In the genomic region with DNA sequence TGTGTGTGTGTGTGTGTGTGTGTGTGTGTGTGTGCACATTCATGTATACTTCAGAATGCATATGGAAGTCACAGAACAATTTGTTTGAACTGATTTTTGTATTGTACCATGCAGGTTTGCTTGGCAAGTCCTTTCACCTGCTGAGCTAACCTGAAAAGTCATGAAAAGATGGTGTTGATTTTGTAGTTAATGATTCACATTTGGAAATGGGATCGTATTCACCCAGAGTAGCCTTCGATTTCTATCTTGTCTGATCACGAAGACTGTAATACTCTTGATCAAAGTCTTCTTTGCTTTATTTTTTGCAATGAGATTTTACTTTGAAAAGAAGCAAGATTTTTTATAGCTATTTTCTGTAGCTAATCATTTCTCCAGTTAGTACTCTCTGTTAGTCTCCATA, we compare ENCODE assay signal across 26 mouse cellular contexts.
"Had no signal": no experiment of that assay in that cellular context is flagged by ENCODE, and none has a peak within 500 bp of the region (broad histone marks: within the 10 kb centered on the region; RNA-seq: fewer than 3 reads in every experiment).

No protein-coding gene starts in this region.

- H3K4me3 ChIP-seq: embryonic facial prominence, embryonic 10.5 days; embryonic facial prominence, embryonic 12.5 days; embryonic facial prominence, embryonic 13.5 days; embryonic facial prominence, embryonic 15.5 days; erythroblast, embryonic 14.5 days; forebrain, embryonic 10.5 days; forebrain, embryonic 12.5 days; forebrain, embryonic 13.5 days; forebrain, embryonic 15.5 days; gastrocnemius, adult 2 months; heart, adult 2 months had no signal

- H3K4me1 ChIP-seq: embryonic facial prominence, embryonic 10.5 days; embryonic facial prominence, embryonic 12.5 days; embryonic facial prominence, embryonic 13.5 days; embryonic facial prominence, embryonic 15.5 days; forebrain, embryonic 10.5 days; forebrain, embryonic 12.5 days; forebrain, embryonic 13.5 days; forebrain, embryonic 15.5 days had no signal

- H3K36me3 ChIP-seq: embryonic facial prominence, embryonic 10.5 days; embryonic facial prominence, embryonic 12.5 days; embryonic facial prominence, embryonic 13.5 days; embryonic facial prominence, embryonic 15.5 days; forebrain, embryonic 10.5 days; forebrain, embryonic 12.5 days; forebrain, embryonic 15.5 days had no signal

- H3K9ac ChIP-seq: embryonic facial prominence, embryonic 12.5 days; embryonic facial prominence, embryonic 13.5 days; embryonic facial prominence, embryonic 15.5 days; forebrain, embryonic 12.5 days; forebrain, embryonic 13.5 days; forebrain, embryonic 15.5 days; forebrain, postnatal 0 days had no signal

- DNase-seq: cerebellum, adult 8-10 months; cerebellum, adult 9-10 months; cerebellum, adult 9-11 months; cerebellum, postnatal 10 days; cerebellum, postnatal 14 days; cerebellum, postnatal 25 days; cerebellum, postnatal 36 days; embryo, embryonic 11 days; forebrain, postnatal 0 days; gastrocnemius, adult 2 months; gastrocnemius, postnatal 10 days; gastrocnemius, postnatal 14 days; gastrocnemius, postnatal 25 days; gastrocnemius, postnatal 36 days; heart, adult 11 months; heart, adult 18-20 months; heart, adult 2 months had no signal

- H3K27me3 ChIP-seq: embryonic facial prominence, embryonic 12.5 days; embryonic facial prominence, embryonic 13.5 days; embryonic facial prominence, embryonic 15.5 days; forebrain, embryonic 12.5 days; forebrain, embryonic 13.5 days; forebrain, embryonic 15.5 days had no signal

- H3K27ac ChIP-seq: embryonic facial prominence, embryonic 10.5 days; embryonic facial prominence, embryonic 12.5 days; embryonic facial prominence, embryonic 13.5 days; embryonic facial prominence, embryonic 15.5 days; forebrain, embryonic 10.5 days; forebrain, embryonic 12.5 days; forebrain, embryonic 13.5 days; forebrain, embryonic 15.5 days; gastrocnemius, adult 2 months; heart, adult 2 months had no signal
